Mouse (Mus musculus) embryonic facial prominence, embryonic 14.5 days (tissue): ENCODE measurements around the gene Olfr1132. TPM values are rescaled to one million over a fixed set of nuclear protein-coding genes. Genes with fewer than 3 reads are reported as not detected.
"Not testable (repeated sequence)": the region's sequence is repeated elsewhere in the genome, so short reads cannot be mapped to it uniquely, and the experiment has no call there.

Source experiments
- ATAC-seq: fragments of 200-750 bp; cut with Nextera tagmentation; 2 replicates; pipeline ENCODE4 v1.8.0; 2017; ENCODE audit warnings: low read depth, moderate number of reproducible peaks, moderate TSS enrichment
- DNase-seq: peaks from one replicate; pipeline ENCODE4 v3.0.0-alpha.2; 2015; ENCODE audit warnings: low spot score
- H3K27ac ChIP-seq: fragments of 300-500 bp; sonication (generic); replicated peaks from 2 replicates; pipeline ENCODE4 v1.5.1; 2014; ENCODE audit warnings: low read depth, mild to moderate bottlenecking, low read length, moderate library complexity
- H3K27me3 ChIP-seq: fragments of 300-500 bp; sonication (generic); replicated peaks from 2 replicates; pipeline ENCODE4 v1.6.1; 2014; ENCODE audit warnings: low read length; ENCODE audit not compliant: control insufficient read depth, insufficient read depth
- H3K36me3 ChIP-seq: fragments of 300-500 bp; sonication (generic); 2 replicates; pipeline ENCODE4 v1.6.1; 2014; ENCODE audit warnings: low read length, mixed read lengths; ENCODE audit not compliant: control insufficient read depth, insufficient read depth
- H3K4me1 ChIP-seq: fragments of 300-500 bp; sonication (generic); 2 replicates; pipeline ENCODE4 v1.6.1; 2014; ENCODE audit warnings: antibody characterized with exemption, low read length; ENCODE audit not compliant: control insufficient read depth, insufficient read depth
- H3K4me2 ChIP-seq: fragments of 300-500 bp; sonication (generic); 2 replicates; pipeline ENCODE4 v1.6.1; 2014; ENCODE audit warnings: low read depth, mild to moderate bottlenecking, low read length, moderate library complexity, mixed read lengths
- H3K4me3 ChIP-seq: fragments of 300-500 bp; sonication (generic); 2 replicates; pipeline ENCODE4 v1.5.1; 2014; ENCODE audit warnings: low read depth, mild to moderate bottlenecking, low read length
- H3K9ac ChIP-seq: fragments of 300-500 bp; sonication (generic); 2 replicates; pipeline ENCODE4 v1.6.1; 2014; ENCODE audit warnings: low read depth, mild to moderate bottlenecking, low read length, moderate library complexity, mixed read lengths
- H3K9me3 ChIP-seq: fragments of 300-500 bp; sonication (generic); 2 replicates; pipeline ENCODE4 v1.6.1; 2016; ENCODE audit warnings: low read length; ENCODE audit not compliant: control insufficient read depth
- WGBS: fragments of 180-500 bp; shearing (Covaris S2); extraction: QIAGEN DNeasy Blood & Tissue Kit; methylation state at CpG from one replicate; pipeline ENCODE4 v1.1.7; 2014; 5-methylcytosine and 5-hydroxymethylcytosine counted together
- polyA plus RNA-seq: library from polyadenylated mRNA; unstranded; fragments of >200 nt; fragmentation: Nextera tagmentation; extraction: Ambion mirVana; gene quantifications from 2 replicates; pipeline ENCODE4 v1.2.1, GENCODE M21; 2014

Gene Olfr1132
- not detected in 2 replicates for polyA plus RNA-seq

DNA sequence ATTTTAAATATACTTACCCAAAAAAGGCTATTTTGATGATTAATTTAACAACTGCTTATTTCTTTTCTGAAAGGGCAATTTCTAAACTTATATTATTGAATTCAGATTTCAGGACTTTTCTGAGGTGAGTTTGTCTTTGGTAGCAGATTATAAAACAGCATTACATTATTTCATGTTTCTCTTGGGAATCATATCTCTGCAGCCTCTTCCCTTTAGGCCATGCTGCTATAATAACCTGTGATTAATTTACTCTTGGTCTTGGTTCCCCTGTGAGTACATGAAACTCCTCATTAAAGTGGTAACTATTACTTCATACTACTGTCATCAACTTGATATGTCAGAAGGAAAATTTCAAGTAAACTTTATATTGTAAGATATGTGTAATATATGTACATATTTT is at the start of gene Olfr1132:
Olfr1132 (minus strand) TSS at position 101 of the 400 bp plus-strand sequence.
- no peaks in the 10 kb centered on the region for H3K27me3 ChIP-seq
- H3K36me3 ChIP-seq = no peaks in the 10 kb centered on the region
- no peak within 1 kb of the TSS for H3K9ac ChIP-seq
- H3K4me2 ChIP-seq = no peak within 1 kb of the TSS
- ATAC-seq = no peak
- no peaks in the 10 kb centered on the region for H3K4me1 ChIP-seq
- no peak within 1 kb of the TSS for H3K27ac ChIP-seq
- no peak within 1 kb of the TSS for H3K4me3 ChIP-seq
- H3K9me3 ChIP-seq = no peaks in the 10 kb centered on the region
- DNase-seq = no peak

DNA sequence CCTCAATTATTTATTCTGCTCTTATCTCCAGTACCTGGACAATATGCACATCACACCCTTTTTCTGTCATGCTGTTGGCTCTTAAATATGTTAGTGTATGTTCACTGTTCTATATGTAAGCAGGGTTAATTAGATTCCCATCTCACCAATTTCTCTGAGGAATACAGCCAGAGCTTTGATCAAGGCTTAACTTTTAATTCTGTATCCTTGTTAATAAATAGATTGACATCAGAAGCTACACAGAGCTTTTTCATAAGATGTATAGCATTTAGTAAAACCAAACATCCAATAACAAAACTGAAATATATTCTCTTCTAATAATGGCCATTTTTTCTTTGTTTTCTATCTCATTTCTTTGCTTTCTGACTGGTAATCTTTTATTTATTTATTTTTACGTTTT is 36.2 kb upstream of the Olfr1132 start, which contains the start of gene Olfr1135:
Olfr1135 (minus strand) TSS at position 101 of the 400 bp plus-strand sequence.
- H3K27me3 ChIP-seq = no peaks in the 10 kb centered on the region
- no peak within 1 kb of the TSS for H3K9ac ChIP-seq
- WGBS = 16% methylated on average over 1 of the region's 1 CpGs
- no peaks in the 10 kb centered on the region for H3K9me3 ChIP-seq
- H3K4me2 ChIP-seq = no peak within 1 kb of the TSS
- DNase-seq = no peak
- H3K4me1 ChIP-seq = no peaks in the 10 kb centered on the region
- H3K36me3 ChIP-seq = no peaks in the 10 kb centered on the region
- no peak for ATAC-seq
- no peak within 1 kb of the TSS for H3K4me3 ChIP-seq
- H3K27ac ChIP-seq = no peak within 1 kb of the TSS

DNA sequence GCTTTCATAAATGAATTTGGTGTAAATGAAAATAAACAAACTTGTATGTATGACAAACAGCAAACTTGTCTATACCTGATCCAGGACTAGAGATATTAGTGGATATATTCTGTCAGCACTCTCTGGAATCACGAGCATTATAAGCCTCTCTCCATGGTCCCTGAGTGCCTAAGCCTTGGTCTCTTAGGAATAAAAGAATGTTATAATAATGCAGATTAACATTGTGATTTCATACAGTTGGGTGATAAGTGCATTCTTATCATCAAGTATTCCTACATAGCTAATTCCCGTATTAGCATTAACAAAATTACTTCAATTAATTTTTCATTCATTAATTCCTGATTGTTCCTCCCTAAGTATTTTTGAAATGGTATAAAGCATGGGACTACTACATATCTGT is 21.0 kb upstream of the Olfr1132 start, which contains the start of gene Olfr1134:
Olfr1134 (minus strand) TSS at position 101 of the 400 bp plus-strand sequence.
- H3K27ac ChIP-seq = no peak within 1 kb of the TSS
- DNase-seq = no peak
- H3K4me3 ChIP-seq = no peak within 1 kb of the TSS
- H3K9me3 ChIP-seq = no peaks in the 10 kb centered on the region
- no peak within 1 kb of the TSS for H3K9ac ChIP-seq
- no peaks in the 10 kb centered on the region for H3K4me1 ChIP-seq
- H3K27me3 ChIP-seq = no peaks in the 10 kb centered on the region
- no peak within 1 kb of the TSS for H3K4me2 ChIP-seq
- H3K36me3 ChIP-seq = no peaks in the 10 kb centered on the region
- WGBS = 87% methylated on average over 2 of the region's 2 CpGs
- no peak for ATAC-seq

DNA sequence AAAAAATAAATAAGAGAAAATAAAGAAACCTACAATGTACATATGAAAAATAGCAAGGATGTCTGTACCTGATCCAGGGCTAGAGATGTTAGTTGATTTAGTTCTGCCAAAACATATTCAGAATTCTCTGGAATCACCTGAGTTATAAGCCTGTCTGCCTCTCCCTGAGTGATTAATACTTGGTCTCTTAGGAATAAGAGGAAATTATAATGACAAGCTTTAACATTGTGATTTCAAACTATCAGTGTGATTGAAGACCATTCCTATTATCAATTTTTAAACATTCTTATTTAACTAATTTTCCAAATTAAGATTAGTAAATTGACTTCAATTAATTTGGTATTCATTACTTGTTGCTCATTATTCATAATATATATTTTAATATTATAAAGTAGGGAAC is 9.9 kb upstream of the Olfr1132 start, which contains the start of gene Olfr1133:
Olfr1133 (minus strand) TSS at position 101 of the 400 bp plus-strand sequence.
- DNase-seq (no peak), ATAC-seq (no peak)
- no peak within 1 kb of the TSS for H3K9ac ChIP-seq
- H3K36me3 ChIP-seq = no peaks in the 10 kb centered on the region
- H3K27ac ChIP-seq = no peak within 1 kb of the TSS
- no peaks in the 10 kb centered on the region for H3K27me3 ChIP-seq
- no peak within 1 kb of the TSS for H3K4me2 ChIP-seq
- no peaks in the 10 kb centered on the region for H3K4me1 ChIP-seq
- no peaks in the 10 kb centered on the region for H3K9me3 ChIP-seq
- no peak within 1 kb of the TSS for H3K4me3 ChIP-seq

DNA sequence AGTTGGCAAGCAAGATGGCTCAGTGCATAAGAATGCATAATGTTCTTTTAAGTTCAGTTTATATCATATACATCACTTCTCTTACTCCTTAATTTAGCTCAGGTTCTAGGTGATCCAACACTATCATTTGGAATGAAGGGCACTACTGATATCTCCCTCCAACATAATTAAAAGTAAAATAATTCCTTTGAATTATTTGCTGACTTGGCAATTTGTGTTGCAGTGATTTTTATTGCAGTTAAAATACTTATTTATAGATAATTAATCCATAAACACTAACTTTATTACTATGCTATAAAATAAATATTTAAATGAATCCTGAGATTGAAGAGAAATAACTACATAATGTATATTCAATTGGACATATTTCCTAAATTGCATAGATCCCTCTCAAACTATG is 5.1 kb upstream of the Olfr1132 start:
- Histone ChIP-seq H3K4me1 (no peaks in the 10 kb centered on the region), H3K9me3 (no peaks in the 10 kb centered on the region), H3K4me2 (no peak overlapping the region), H3K27me3 (no peaks in the 10 kb centered on the region), H3K36me3 (no peaks in the 10 kb centered on the region), H3K4me3 (no peak overlapping the region), H3K9ac (no peak overlapping the region), H3K27ac (no peak overlapping the region)
- no peak for DNase-seq
- no peak for ATAC-seq

DNA sequence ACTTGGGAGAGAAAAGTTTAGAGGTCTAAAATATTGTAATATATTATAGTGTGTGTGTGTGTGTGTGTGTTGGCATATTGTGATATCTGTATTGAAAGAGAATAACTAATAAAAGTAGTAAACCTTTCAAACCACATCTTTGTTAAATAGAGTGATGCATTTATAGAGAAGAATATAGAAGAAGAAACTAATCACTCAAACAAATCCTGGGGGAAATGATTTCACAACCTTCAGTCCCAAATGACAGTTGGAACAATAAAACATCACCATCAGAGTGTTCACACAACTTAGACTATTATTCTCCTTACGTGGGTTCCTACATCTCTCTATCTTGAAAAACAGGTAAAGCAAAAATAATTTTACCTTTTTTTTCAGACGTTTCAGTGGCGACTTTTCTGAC is 10.5 kb downstream of the Olfr1132 start, which contains the start of gene Olfr1131:
Olfr1131 (plus strand) TSS at position 301 of the 400 bp plus-strand sequence.
- Histone ChIP-seq H3K4me3 (no peak within 1 kb of the TSS), H3K4me2 (no peak within 1 kb of the TSS), H3K9me3 (no peaks in the 10 kb centered on the region), H3K27ac (no peak within 1 kb of the TSS), H3K27me3 (no peaks in the 10 kb centered on the region), H3K36me3 (no peaks in the 10 kb centered on the region), H3K9ac (no peak within 1 kb of the TSS), H3K4me1 (no peaks in the 10 kb centered on the region)
- 66% methylated on average over 3 of the region's 3 CpGs for WGBS
- ATAC-seq (no peak), DNase-seq (no peak)

DNA sequence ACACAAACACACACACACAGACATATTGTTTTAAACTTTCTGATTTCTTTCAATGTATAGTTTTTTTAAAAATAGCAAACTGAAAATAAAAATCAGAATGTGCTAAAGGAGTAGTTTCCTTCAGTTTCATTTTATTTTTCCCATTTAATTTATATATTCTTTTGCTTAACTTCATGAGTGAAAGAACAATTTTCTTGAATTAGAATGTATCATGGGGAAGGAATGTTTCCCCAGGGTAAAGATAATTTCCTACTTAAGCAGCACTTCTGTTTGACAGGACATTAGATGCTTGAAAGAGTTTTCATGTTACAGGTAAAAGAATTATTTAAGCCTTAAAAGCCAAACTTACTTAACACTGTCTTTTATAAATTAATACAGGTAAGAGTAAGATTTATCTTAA is 31.4 kb downstream of the Olfr1132 start, which contains the start of gene Olfr1130:
Olfr1130 (plus strand) TSS at position 301 of the 400 bp plus-strand sequence.
- DNase-seq = not testable (repeated sequence)

More for the DNA sequence above, 31.4 kb downstream of the Olfr1132 start, which contains the start of gene Olfr1130:
- not testable (repeated sequence) for H3K4me2 ChIP-seq, H3K4me3 ChIP-seq, H3K27me3 ChIP-seq, H3K27ac ChIP-seq, ATAC-seq, H3K9ac ChIP-seq, H3K36me3 ChIP-seq, H3K4me1 ChIP-seq, H3K9me3 ChIP-seq

Other genes with a start within 250 kb of the Olfr1132 start
- gene Olfr1123, start 220.9 kb downstream of the Olfr1132 start, polyA plus RNA-seq = not detected in 2 replicates
- gene Olfr1124, start 207.3 kb downstream of the Olfr1132 start, polyA plus RNA-seq = 0.07 TPM in 1 of 2 replicates, not detected in the other
- gene Olfr1126, start 183.6 kb downstream of the Olfr1132 start, polyA plus RNA-seq = not detected in 2 replicates
- not detected in 2 replicates for gene Pramel7, start 140.4 kb downstream of the Olfr1132 start, polyA plus RNA-seq
- not detected in 2 replicates for gene Pramel6, start 131.0 kb downstream of the Olfr1132 start, polyA plus RNA-seq
- gene Olfr153, start 105.7 kb downstream of the Olfr1132 start, polyA plus RNA-seq = not detected in 2 replicates
- not detected in 2 replicates for gene Olfr1128, start 92.0 kb downstream of the Olfr1132 start, polyA plus RNA-seq
- gene Olfr1129, start 63.6 kb downstream of the Olfr1132 start, polyA plus RNA-seq = not detected in 2 replicates
- gene Olfr1130, start 31.3 kb downstream of the Olfr1132 start, polyA plus RNA-seq = not detected in 2 replicates
- not detected in 2 replicates for gene Olfr1131, start 10.4 kb downstream of the Olfr1132 start, polyA plus RNA-seq
- 0.29 TPM in 1 of 2 replicates, not detected in the other for gene Olfr1133, start 9.8 kb upstream of the Olfr1132 start, polyA plus RNA-seq
- not detected in 2 replicates for gene Olfr1134, start 20.9 kb upstream of the Olfr1132 start, polyA plus RNA-seq
- gene Olfr1135, start 36.1 kb upstream of the Olfr1132 start, polyA plus RNA-seq = not detected in 2 replicates
- gene Olfr1136, start 56.4 kb upstream of the Olfr1132 start, polyA plus RNA-seq = not detected in 2 replicates
- gene Olfr1137, start 75.6 kb upstream of the Olfr1132 start, polyA plus RNA-seq = not detected in 2 replicates
- not detected in 2 replicates for gene Olfr1138, start 102.4 kb upstream of the Olfr1132 start, polyA plus RNA-seq
- not detected in 2 replicates for gene Olfr1140, start 106.2 kb upstream of the Olfr1132 start, polyA plus RNA-seq
- not detected in 2 replicates for gene Olfr1141, start 116.5 kb upstream of the Olfr1132 start, polyA plus RNA-seq
- not detected in 2 replicates for gene Olfr152, start 141.9 kb upstream of the Olfr1132 start, polyA plus RNA-seq
- 0.18 TPM in 1 of 2 replicates, not detected in the other for gene Olfr1143, start 163.1 kb upstream of the Olfr1132 start, polyA plus RNA-seq
- gene Olfr1145, start 172.3 kb upstream of the Olfr1132 start, polyA plus RNA-seq = not detected in 2 replicates
- gene Olfr1148, start 193.0 kb upstream of the Olfr1132 start, polyA plus RNA-seq = not detected in 2 replicates
- not detected in 2 replicates for gene Olfr1150-ps1, start 206.5 kb upstream of the Olfr1132 start, polyA plus RNA-seq
- not detected in 2 replicates for gene Olfr1151, start 218.3 kb upstream of the Olfr1132 start, polyA plus RNA-seq
- 0.06 TPM in 1 of 2 replicates, not detected in the other for gene Olfr1152, start 229.0 kb upstream of the Olfr1132 start, polyA plus RNA-seq